Mouse (Mus musculus): ENCODE measurements around the gene Zdhhc6. TPM values are rescaled to one million over a fixed set of nuclear protein-coding genes. Genes with fewer than 3 reads are reported as not detected.

Zdhhc6 gene
- polyA plus RNA-seq, 1 experiment, result 810 TPM

- Histone ChIP-seq H3K4me1 (ENCODE audit: control insufficient read depth, insufficient read depth, low read length) (no peaks in the 10 kb centered on the region), H3K27ac (ENCODE audit: insufficient read depth, low read depth, low read length) (no peak overlapping the region), H3K4me3 (ENCODE audit: insufficient read depth, low read depth, low read length) (no peak overlapping the region)
- TF ChIP-seq POLR2A (IDR thresholded peaks at IDR 0.05; ENCODE audit: insufficient read depth, low read depth, low read length), result no peak
- WGBS, result 63% methylated on average over 9 of the region's 9 CpGs
Measured at GRCm38 (mm10) chr19:55337066-55337465, 21.2 kb upstream of the Zdhhc6 start.

- H3K4me1 ChIP-seq (ENCODE audit: control insufficient read depth, insufficient read depth, low read length), result no peaks in the 10 kb centered on the region
Measured at GRCm38 (mm10) chr19:55336441-55336840, 20.6 kb upstream of the Zdhhc6 start.

GRCm38 (mm10) chr19:55335881-55336280 is 20.0 kb upstream of the Zdhhc6 start:
- TF ChIP-seq CTCF (IDR thresholded peaks at IDR 0.05; ENCODE audit: insufficient read depth, low read depth, low read length) (no peak), POLR2A (IDR thresholded peaks at IDR 0.05; ENCODE audit: insufficient read depth, low read depth, low read length) (no peak)
- Histone ChIP-seq H3K4me1 (ENCODE audit: control insufficient read depth, insufficient read depth, low read length) (no peaks in the 10 kb centered on the region), H3K4me3 (ENCODE audit: insufficient read depth, low read depth, low read length) (no peak overlapping the region), H3K27ac (ENCODE audit: insufficient read depth, low read depth, low read length) (no peak overlapping the region)
- WGBS, result 94% methylated on average over 1 of the region's 1 CpGs

More at GRCm38 (mm10) chr19:55336441-55336840, 20.6 kb upstream of the Zdhhc6 start:
- H3K27ac ChIP-seq (ENCODE audit: insufficient read depth, low read depth, low read length), result no peak overlapping the region
- TF ChIP-seq CTCF (IDR thresholded peaks at IDR 0.05; ENCODE audit: insufficient read depth, low read depth, low read length) (no peak), POLR2A (IDR thresholded peaks at IDR 0.05; ENCODE audit: insufficient read depth, low read depth, low read length) (no peak)
- H3K4me3 ChIP-seq (ENCODE audit: insufficient read depth, low read depth, low read length), result no peak overlapping the region
- 76% methylated on average over 12 of the region's 12 CpGs for WGBS

- H3K27ac ChIP-seq (ENCODE audit: insufficient read depth, low read depth, low read length), result no peak overlapping the region
- no peak overlapping the region for H3K4me3 ChIP-seq (ENCODE audit: insufficient read depth, low read depth, low read length)
- TF ChIP-seq CTCF (IDR thresholded peaks at IDR 0.05; ENCODE audit: insufficient read depth, low read depth, low read length) (no peak), POLR2A (IDR thresholded peaks at IDR 0.05; ENCODE audit: insufficient read depth, low read depth, low read length) (no peak)
- 93% methylated on average over 8 of the region's 8 CpGs for WGBS
- H3K4me1 ChIP-seq (ENCODE audit: control insufficient read depth, insufficient read depth, low read length), result no peaks in the 10 kb centered on the region
Measured at GRCm38 (mm10) chr19:55332641-55333268, 16.9 kb upstream of the Zdhhc6 start.

- no peak for TF ChIP-seq CTCF (IDR thresholded peaks at IDR 0.05; ENCODE audit: insufficient read depth, low read depth, low read length)
- no peak for TF ChIP-seq POLR2A (IDR thresholded peaks at IDR 0.05; ENCODE audit: insufficient read depth, low read depth, low read length)
- Histone ChIP-seq H3K4me3 (ENCODE audit: insufficient read depth, low read depth, low read length) (no peak overlapping the region), H3K27ac (ENCODE audit: insufficient read depth, low read depth, low read length) (no peak overlapping the region), H3K4me1 (ENCODE audit: control insufficient read depth, insufficient read depth, low read length) (no peaks in the 10 kb centered on the region)
- 92% methylated on average over 5 of the region's 5 CpGs for WGBS
Measured at GRCm38 (mm10) chr19:55331776-55332175, 15.9 kb upstream of the Zdhhc6 start.

- 86% methylated on average over 4 of the region's 4 CpGs for WGBS
Measured at GRCm38 (mm10) chr19:55327510-55327909, 11.7 kb upstream of the Zdhhc6 start.

GRCm38 (mm10) chr19:55322604-55323003 is 6.8 kb upstream of the Zdhhc6 start:
- Histone ChIP-seq H3K4me3 (ENCODE audit: insufficient read depth, low read depth, low read length) (no peak overlapping the region), H3K27ac (ENCODE audit: insufficient read depth, low read depth, low read length) (no peak overlapping the region), H3K4me1 (ENCODE audit: control insufficient read depth, insufficient read depth, low read length) (peaks cover 2% of the 10 kb centered on the region; the same call in 1 of the 2 replicates)
- 94% methylated on average over 8 of the region's 8 CpGs for WGBS
- TF ChIP-seq POLR2A (IDR thresholded peaks at IDR 0.05; ENCODE audit: insufficient read depth, low read depth, low read length) (no peak), CTCF (IDR thresholded peaks at IDR 0.05; ENCODE audit: insufficient read depth, low read depth, low read length) (no peak)

More at GRCm38 (mm10) chr19:55327510-55327909, 11.7 kb upstream of the Zdhhc6 start:
- Histone ChIP-seq H3K27ac (ENCODE audit: insufficient read depth, low read depth, low read length) (no peak overlapping the region), H3K4me1 (ENCODE audit: control insufficient read depth, insufficient read depth, low read length) (no peaks in the 10 kb centered on the region), H3K4me3 (ENCODE audit: insufficient read depth, low read depth, low read length) (no peak overlapping the region)
- TF ChIP-seq CTCF (IDR thresholded peaks at IDR 0.05; ENCODE audit: insufficient read depth, low read depth, low read length) (no peak), POLR2A (IDR thresholded peaks at IDR 0.05; ENCODE audit: insufficient read depth, low read depth, low read length) (no peak)

- H3K4me1 ChIP-seq (ENCODE audit: control insufficient read depth, insufficient read depth, low read length), result peaks cover 2% of the 10 kb centered on the region; the same call in 1 of the 2 replicates
- H3K27ac ChIP-seq (ENCODE audit: insufficient read depth, low read depth, low read length), result no peak overlapping the region
- H3K4me3 ChIP-seq (ENCODE audit: insufficient read depth, low read depth, low read length), result no peak overlapping the region
- TF ChIP-seq CTCF (IDR thresholded peaks at IDR 0.05; ENCODE audit: insufficient read depth, low read depth, low read length) (no peak), POLR2A (IDR thresholded peaks at IDR 0.05; ENCODE audit: insufficient read depth, low read depth, low read length) (no peak)
- 27% methylated on average over 5 of the region's 5 CpGs for WGBS
Measured at GRCm38 (mm10) chr19:55319521-55319920, 3.7 kb upstream of the Zdhhc6 start.

GRCm38 (mm10) chr19:55319036-55319435 is 3.2 kb upstream of the Zdhhc6 start:
- Histone ChIP-seq H3K27ac (ENCODE audit: insufficient read depth, low read depth, low read length) (no peak overlapping the region), H3K4me1 (ENCODE audit: control insufficient read depth, insufficient read depth, low read length) (peaks cover 2% of the 10 kb centered on the region; the same call in 1 of the 2 replicates), H3K4me3 (ENCODE audit: insufficient read depth, low read depth, low read length) (no peak overlapping the region)
- TF ChIP-seq POLR2A (IDR thresholded peaks at IDR 0.05; ENCODE audit: insufficient read depth, low read depth, low read length), result no peak
- TF ChIP-seq CTCF (IDR thresholded peaks at IDR 0.05; ENCODE audit: insufficient read depth, low read depth, low read length), result no peak
- WGBS, result 29% methylated on average over 3 of the region's 3 CpGs

Data from olfactory bulb, adult 2 months (tissue).